Mouse (Mus musculus) liver, postnatal 0 days (tissue): ENCODE data around the gene Natd1. TPM values are rescaled to one million over a fixed set of nuclear protein-coding genes. Genes with fewer than 3 reads are reported as not detected.
"Not testable (repeated sequence)": the region's sequence is repeated elsewhere in the genome, so short reads cannot be mapped to it uniquely, and the experiment has no call there.

Experiments
- ATAC-seq: fragments of 200-750 bp; cut with Nextera tagmentation; 2 replicates; pipeline ENCODE4 v1.8.0; 2017; ENCODE audit warnings: mild to moderate bottlenecking, moderate library complexity
- DNase-seq: peaks from one replicate; pipeline ENCODE4 v3.0.0-alpha.2; 2016
- H3K27ac ChIP-seq: fragments of 300-500 bp; sonication (generic); 2 replicates; pipeline ENCODE4 v1.5.1; 2014; ENCODE audit warnings: antibody characterized with exemption, moderate library complexity, mild to moderate bottlenecking, low read depth
- H3K27me3 ChIP-seq: fragments of 300-500 bp; sonication (generic); 2 replicates; pipeline ENCODE4 v1.6.1; 2014; ENCODE audit warnings: low read length, control low read depth, mixed read lengths; ENCODE audit not compliant: insufficient read depth
- H3K36me3 ChIP-seq: fragments of 300-500 bp; sonication (generic); replicated peaks from 2 replicates; pipeline ENCODE4 v1.6.1; 2014; ENCODE audit warnings: mild to moderate bottlenecking, control low read depth, low read length, moderate library complexity, mixed read lengths; ENCODE audit not compliant: insufficient read depth
- H3K4me1 ChIP-seq: fragments of 300-500 bp; sonication (generic); 2 replicates; pipeline ENCODE4 v1.6.1; 2014; ENCODE audit warnings: antibody characterized with exemption, mild to moderate bottlenecking, control low read depth; ENCODE audit not compliant: insufficient read depth
- H3K4me2 ChIP-seq: fragments of 300-500 bp; sonication (generic); 2 replicates; pipeline ENCODE4 v1.6.1; 2014; ENCODE audit warnings: low read depth, mild to moderate bottlenecking, low read length, moderate library complexity, mixed read lengths
- H3K4me3 ChIP-seq: fragments of 300-500 bp; sonication (generic); 2 replicates; pipeline ENCODE4 v1.5.1; 2014; ENCODE audit warnings: low read depth, low read length
- H3K9ac ChIP-seq: fragments of 300-500 bp; sonication (generic); replicated peaks from 2 replicates; pipeline ENCODE4 v1.6.1; 2014; ENCODE audit warnings: mild to moderate bottlenecking, moderate library complexity
- H3K9me3 ChIP-seq: fragments of 300-500 bp; sonication (generic); 2 replicates; pipeline ENCODE4 v1.6.1; 2016; ENCODE audit warnings: mild to moderate bottlenecking, control low read depth, low read length, mixed read lengths
- CTCF ChIP-seq: sonication (generic); IDR thresholded peaks from 2 replicates; pipeline ENCODE4 v1.5.1; 2016; ENCODE audit warnings: antibody characterized with exemption, low read depth
- EP300 ChIP-seq: IDR thresholded peaks from 2 replicates; pipeline ENCODE4 v1.6.1; 2016; ENCODE audit warnings: antibody characterized with exemption, low read depth, mild to moderate bottlenecking
- WGBS: fragments of 180-500 bp; shearing (Covaris S2); extraction: QIAGEN DNeasy Blood & Tissue Kit; methylation state at CpG from one replicate; pipeline ENCODE4 v1.1.7; 2014; ENCODE audit not compliant: insufficient replicate concordance; 5-methylcytosine and 5-hydroxymethylcytosine counted together
- polyA plus RNA-seq: library from polyadenylated mRNA; unstranded; fragments of >200 nt; fragmentation: Nextera tagmentation; extraction: Ambion mirVana; gene quantifications from 2 replicates; pipeline ENCODE4 v1.2.1, GENCODE M21; 2015

Natd1 gene
- polyA plus RNA-seq, 1 experiment from 2014 or later = 6.2 TPM

DNA sequence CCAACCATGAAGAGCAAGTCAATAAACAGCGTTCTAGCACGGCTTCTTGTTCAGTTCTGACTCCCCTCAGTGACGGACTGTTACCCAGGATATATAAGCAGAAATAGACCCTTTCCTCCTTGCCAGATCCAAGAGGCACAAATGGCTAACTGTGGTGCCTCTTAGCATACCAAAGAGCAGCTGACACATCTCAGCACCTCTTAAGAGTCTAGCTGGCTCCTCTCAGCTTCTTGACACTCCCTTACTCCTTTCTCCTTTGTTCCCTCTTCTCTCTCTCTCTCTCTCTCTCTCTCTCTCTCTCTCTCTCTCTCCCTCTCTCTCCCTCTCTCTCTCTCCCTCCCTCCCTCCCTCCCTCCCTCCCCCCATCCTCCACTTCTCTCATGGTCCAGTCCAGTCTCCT lies 23.8 kb downstream of the Natd1 start:
- H3K27ac ChIP-seq = no peak overlapping the region
- no peaks in the 10 kb centered on the region for H3K9me3 ChIP-seq
- ATAC-seq (no peak), DNase-seq (no peak)
- WGBS = 64% methylated on average over 3 of the region's 3 CpGs
- H3K9ac ChIP-seq = no peak overlapping the region
- no peaks in the 10 kb centered on the region for H3K27me3 ChIP-seq
- no peaks in the 10 kb centered on the region for H3K36me3 ChIP-seq
- no peak for TF ChIP-seq EP300
- TF ChIP-seq CTCF = no peak
- no peak overlapping the region for H3K4me3 ChIP-seq
- H3K4me1 ChIP-seq = no peaks in the 10 kb centered on the region
- no peak overlapping the region for H3K4me2 ChIP-seq

DNA sequence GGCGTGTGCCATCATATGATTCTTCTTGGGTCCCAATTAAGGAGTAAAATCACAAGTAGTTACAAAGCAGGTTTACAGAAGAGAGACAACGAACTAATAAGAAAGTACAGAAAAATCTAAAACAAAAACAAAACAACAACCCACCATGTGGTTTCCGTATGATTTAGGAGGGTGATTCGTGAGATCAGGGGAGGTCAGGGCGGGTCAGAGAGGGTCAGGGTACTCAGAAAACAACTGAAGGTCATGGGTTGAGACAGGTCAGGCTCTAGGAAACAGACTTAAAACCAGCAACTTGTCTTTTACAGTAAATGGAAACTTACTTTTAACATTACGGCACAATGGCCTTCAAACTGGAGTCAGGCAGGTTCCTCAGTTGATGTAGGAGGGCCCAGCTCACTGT lies 24.3 kb downstream of the Natd1 start:
- Histone ChIP-seq H3K27me3 (no peaks in the 10 kb centered on the region), H3K4me2 (no peak overlapping the region), H3K9ac (no peak overlapping the region), H3K27ac (no peak overlapping the region), H3K4me3 (no peak overlapping the region), H3K9me3 (no peaks in the 10 kb centered on the region), H3K36me3 (no peaks in the 10 kb centered on the region), H3K4me1 (no peaks in the 10 kb centered on the region)
- ATAC-seq = no peak
- 57% methylated on average over 6 of the region's 6 CpGs for WGBS
- no peak for DNase-seq
- TF ChIP-seq CTCF (no peak), EP300 (no peak)

DNA sequence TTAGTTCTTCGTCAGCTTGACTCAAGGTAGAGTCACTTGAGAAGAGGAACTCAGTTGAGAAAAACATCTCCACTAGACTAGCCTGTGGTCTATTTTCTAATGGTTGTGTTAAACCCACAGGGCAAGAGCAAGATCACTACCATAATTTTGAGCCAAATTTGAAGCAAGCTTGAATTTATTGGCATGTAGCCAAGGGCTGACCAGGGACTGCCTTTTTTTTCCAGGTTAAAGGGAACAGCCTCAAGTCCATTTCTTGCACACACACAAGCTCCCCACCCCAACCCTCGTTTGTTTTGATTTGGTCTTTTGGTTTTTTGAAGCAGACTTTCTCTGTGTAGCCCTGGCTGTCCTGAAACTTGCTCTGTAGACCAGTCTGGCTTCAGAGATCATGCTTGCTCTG lies 24.7 kb downstream of the Natd1 start:
- H3K4me2 ChIP-seq = no peak overlapping the region
- DNase-seq = no peak
- no peak for ATAC-seq
- H3K27ac ChIP-seq = no peak overlapping the region
- H3K9ac ChIP-seq = no peak overlapping the region
- no peaks in the 10 kb centered on the region for H3K27me3 ChIP-seq
- H3K36me3 ChIP-seq = no peaks in the 10 kb centered on the region
- H3K4me1 ChIP-seq = no peaks in the 10 kb centered on the region
- WGBS = 48% methylated on average over 2 of the region's 2 CpGs
- no peaks in the 10 kb centered on the region for H3K9me3 ChIP-seq
- no peak for TF ChIP-seq CTCF
- no peak for TF ChIP-seq EP300
- no peak overlapping the region for H3K4me3 ChIP-seq

DNA sequence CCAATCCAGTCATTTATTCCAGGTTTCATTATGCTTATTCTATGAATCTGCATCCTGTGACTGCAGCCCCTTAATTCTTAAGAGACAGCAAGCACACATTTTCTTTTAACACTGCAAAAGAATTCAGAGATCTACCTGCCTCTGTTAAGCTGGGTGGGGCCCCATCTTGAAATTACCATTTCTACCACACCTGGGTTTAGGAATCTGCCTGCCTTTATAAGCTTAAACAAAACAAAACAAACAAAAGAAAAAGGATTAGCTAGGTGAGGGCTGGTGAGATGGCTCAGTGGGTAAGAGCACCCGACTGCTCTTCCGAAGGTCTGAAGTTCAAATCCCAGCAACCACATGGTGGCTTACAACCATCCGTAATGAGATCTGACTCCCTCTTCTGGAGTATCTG lies 27.6 kb downstream of the Natd1 start:
- not testable (repeated sequence) for H3K4me1 ChIP-seq, ATAC-seq, DNase-seq, H3K9ac ChIP-seq, H3K36me3 ChIP-seq, H3K4me3 ChIP-seq, H3K27ac ChIP-seq, H3K4me2 ChIP-seq, H3K27me3 ChIP-seq, H3K9me3 ChIP-seq
- WGBS = 89% methylated on average over 2 of the region's 3 CpGs

DNA sequence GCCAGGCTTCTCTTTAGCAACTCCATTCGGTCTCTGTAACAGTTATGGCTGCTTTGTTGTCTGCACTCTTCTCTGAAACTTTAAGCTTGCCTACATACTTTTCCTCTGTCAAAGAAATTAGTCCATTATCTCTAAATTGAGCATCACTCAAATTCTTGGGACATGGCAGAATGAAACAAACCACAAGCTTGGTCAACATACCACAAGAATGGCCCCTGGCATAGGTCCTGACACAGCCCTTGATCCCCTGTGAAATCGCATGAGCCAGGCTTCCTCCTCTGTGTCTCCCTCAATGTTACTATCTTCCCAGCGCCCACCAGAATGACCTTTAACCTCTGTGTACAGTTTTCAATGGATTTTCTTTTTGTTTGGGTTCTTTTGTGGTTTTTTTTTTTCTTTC lies 32.2 kb downstream of the Natd1 start:
- H3K4me3 ChIP-seq = no peak overlapping the region
- H3K27me3 ChIP-seq = no peaks in the 10 kb centered on the region
- no peak for ATAC-seq
- no peaks in the 10 kb centered on the region for H3K36me3 ChIP-seq
- no peak overlapping the region for H3K4me2 ChIP-seq
- WGBS = 47% methylated on average over 3 of the region's 3 CpGs
- DNase-seq = no peak
- TF ChIP-seq EP300 (no peak), CTCF (no peak)
- H3K9ac ChIP-seq = no peak overlapping the region
- H3K4me1 ChIP-seq = peaks cover 3% of the 10 kb centered on the region
- H3K27ac ChIP-seq = no peak overlapping the region
- H3K9me3 ChIP-seq = no peaks in the 10 kb centered on the region

DNA sequence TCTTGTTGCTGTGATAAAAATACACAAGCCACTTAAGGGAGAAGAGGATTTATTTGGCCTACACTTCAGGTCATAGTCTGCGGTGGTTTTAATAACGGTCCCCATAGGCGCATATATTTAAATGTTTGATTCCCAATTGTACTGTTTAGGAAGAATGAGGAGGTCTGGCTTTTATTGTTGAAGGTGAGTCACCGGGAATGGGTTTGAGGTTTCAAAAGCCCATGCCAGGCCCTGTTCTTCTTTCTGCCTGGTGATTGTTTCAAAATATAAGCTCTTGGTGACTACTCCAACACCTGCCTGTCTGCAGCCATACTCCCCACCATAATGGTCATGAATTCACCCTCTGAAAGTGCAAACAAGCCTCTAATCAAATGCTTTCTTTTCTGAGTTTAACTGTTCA lies 34.0 kb downstream of the Natd1 start:
- Histone ChIP-seq H3K27ac (no peak overlapping the region), H3K4me3 (no peak overlapping the region), H3K4me2 (no peak overlapping the region), H3K9me3 (no peaks in the 10 kb centered on the region), H3K27me3 (no peaks in the 10 kb centered on the region), H3K9ac (no peak overlapping the region), H3K4me1 (peaks cover 18% of the 10 kb centered on the region), H3K36me3 (no peaks in the 10 kb centered on the region)
- TF ChIP-seq EP300 = no peak
- no peak for TF ChIP-seq CTCF
- ATAC-seq = no peak
- DNase-seq = no peak
- 92% methylated on average over 4 of the region's 4 CpGs for WGBS

DNA sequence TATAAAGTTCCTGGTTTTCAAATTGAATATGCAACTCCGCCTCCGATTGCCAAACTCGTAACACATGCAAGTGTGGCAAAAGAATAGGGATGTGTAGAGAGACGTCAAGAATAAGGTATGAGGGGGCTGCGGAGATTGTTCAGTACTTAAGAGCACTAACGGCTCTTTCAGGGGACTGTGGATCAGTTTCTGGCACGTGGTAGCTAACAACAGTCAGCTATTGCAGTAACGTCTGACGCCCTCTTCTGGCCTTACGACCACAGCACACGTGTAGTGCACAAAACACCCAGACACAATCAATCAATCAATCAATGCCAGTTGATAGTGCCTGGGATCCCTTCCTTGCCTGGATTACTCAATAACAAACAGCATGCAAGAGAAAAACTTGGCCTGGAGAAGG lies 35.1 kb downstream of the Natd1 start:
- Histone ChIP-seq H3K4me3 (peak overlapping the region; percentile 89), H3K9me3 (no peaks in the 10 kb centered on the region), H3K27me3 (no peaks in the 10 kb centered on the region), H3K9ac (peak overlapping the region; percentile 97), H3K4me2 (peak overlapping the region; percentile 96), H3K4me1 (peaks cover 26% of the 10 kb centered on the region), H3K27ac (peak overlapping the region; percentile 98), H3K36me3 (no peaks in the 10 kb centered on the region)
- ATAC-seq = peak; percentile 7; the same call in 1 of the 2 replicates
- TF ChIP-seq CTCF (peak; percentile 89), EP300 (no peak)
- WGBS = 2% methylated on average over 11 of the region's 11 CpGs
- DNase-seq = peak; percentile 67
